Mouse (Mus musculus) lung, adult 2 months (tissue): ENCODE measurements around the gene Ccdc61.

Experiments
- CTCF ChIP-seq: fragments of 200-500 bp; IDR thresholded peaks from 2 replicates; pipeline ENCODE4 v1.5.1; 2011; ENCODE audit warnings: mild to moderate bottlenecking, low read length, control low read depth; ENCODE audit not compliant: insufficient read depth
- POLR2A ChIP-seq: fragments of 200-500 bp; IDR thresholded peaks from 2 replicates; pipeline ENCODE4 v1.6.1; 2011; ENCODE audit warnings: low read depth, mild to moderate bottlenecking, control low read depth, low read length, borderline replicate concordance; ENCODE audit errors: extremely low read depth

DNA sequence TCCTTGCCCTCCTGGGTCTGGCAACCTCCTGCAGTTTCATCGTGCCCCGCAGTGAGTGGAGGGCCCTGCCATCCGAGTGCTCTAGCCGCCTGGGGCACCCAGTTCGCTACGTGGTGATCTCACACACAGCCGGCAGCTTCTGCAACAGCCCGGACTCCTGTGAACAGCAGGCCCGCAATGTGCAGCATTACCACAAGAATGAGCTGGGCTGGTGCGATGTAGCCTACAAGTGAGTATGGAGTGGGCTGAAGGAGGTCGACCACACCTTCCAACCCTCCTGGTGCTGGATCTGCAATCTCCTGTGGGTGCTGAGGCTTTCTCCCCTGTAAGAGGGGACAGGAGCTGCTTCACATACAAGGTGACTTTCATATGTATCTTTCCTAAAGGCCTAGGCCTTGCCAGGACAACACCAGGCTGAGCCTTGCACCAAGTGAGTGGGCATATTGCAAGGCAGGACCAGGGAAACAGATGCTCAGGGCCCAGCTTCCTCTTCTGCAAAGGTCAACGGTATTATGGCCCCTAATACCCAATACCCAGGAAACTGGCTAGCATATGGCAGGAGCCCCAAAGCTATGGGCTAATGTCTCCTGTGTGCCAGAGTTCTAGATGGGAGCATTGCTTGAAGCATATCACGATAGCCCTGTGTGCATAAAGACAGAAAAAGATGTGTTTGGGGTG is 25.3 kb downstream of the Ccdc61 start:
- no peak for TF ChIP-seq POLR2A
- no peak for TF ChIP-seq CTCF
